Mouse (Mus musculus) gastrocnemius, postnatal 10 days (tissue): ENCODE measurements at regions not wholly inside any gene's neighbourhood (a gene's known extent, or its start where the extent isn't known, plus 50 kb on each side); places are given as distances from the start of the nearest gene placed in this dataset.
A peak's percentile ranks its signal among the peaks of the same experiment; 100 is the strongest.

ENCODE experiments used
- DNase-seq: peaks from one replicate; pipeline ENCODE4 v3.0.0; 2021; ENCODE audit warnings: mixed read lengths

GRCm38 (mm10) chr9:120723026-120723425 is 151.8 kb downstream of the Rpl14 start:
- DNase-seq, result no peak

GRCm38 (mm10) chr9:120731952-120732622 is 160.8 kb downstream of the Rpl14 start:
- DNase-seq, result no peak

DNA sequence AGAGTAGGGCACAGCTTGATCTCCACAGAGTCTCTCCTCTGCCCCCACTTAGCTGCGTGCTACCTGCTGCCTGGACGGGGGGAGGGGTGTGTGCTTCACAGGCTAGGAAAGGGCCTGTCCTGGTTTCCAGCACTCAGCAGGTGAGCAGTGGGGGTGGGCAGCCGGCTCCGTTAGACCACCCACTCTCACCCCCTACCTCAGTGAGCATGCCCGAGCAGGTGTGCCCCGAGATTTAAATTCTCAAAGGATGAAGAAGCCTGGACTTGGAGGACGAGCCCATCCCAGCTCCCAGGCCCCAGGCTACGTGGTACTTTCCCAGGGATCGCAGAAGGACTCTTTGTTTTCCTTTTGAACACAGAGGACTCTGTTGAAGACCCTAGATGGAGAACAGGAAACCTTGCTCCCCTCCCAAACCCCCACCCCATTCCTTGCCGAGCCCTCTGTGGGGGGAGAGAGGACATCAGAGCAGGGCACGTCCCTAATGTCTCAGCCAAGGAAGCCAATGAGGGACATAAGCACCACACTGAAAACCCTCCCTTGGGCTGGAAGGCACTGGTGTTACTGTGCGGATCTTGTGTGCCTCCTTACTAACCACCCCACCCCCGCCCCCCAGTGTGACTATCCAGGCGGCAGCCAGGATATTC is 161.5 kb downstream of the Rpl14 start:
- DNase-seq, result no peak

GRCm38 (mm10) chr9:120733681-120734465 is 162.6 kb downstream of the Rpl14 start:
- peak; percentile 46 for DNase-seq

DNA sequence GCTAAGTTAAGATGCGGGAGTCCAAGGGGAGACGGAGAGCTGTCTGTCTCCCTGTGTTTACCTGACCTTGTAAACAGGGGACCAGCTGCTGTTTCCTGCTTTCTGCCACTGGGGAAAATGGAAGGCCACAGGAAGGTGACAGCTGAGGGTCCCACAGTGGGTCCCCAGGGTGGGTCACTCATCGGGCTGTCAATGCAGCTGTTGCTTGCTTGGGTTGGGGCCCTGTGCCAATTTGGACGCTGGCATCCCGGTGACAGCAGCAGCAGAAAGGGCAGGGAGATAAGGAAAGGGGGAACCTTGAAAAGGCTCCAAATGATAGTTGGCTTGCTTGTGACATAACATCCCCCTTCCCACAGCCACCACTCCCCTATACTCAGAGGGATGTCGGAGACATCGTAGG is 164.0 kb downstream of the Rpl14 start:
- peak; percentile 35 for DNase-seq

DNA sequence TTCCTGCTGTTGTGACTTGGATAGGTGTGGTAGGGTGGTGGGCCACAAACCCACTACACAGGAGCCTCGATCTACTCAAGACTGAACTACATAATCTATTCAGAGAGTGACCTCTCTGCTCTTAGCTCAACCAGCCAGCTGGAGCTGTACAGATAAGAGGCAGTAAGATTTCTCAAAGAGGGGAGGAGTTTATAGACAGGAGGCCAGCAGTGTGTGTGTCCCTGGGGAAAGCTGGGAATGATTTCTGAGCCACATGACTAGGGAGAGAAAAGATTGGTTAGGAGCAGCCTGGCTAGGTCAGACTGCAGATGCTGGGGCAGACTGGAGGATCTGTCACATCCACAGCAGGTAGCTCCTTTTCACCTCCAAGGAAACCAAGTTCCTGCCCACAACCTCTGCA is 166.7 kb downstream of the Rpl14 start:
- DNase-seq, result no peak

- DNase-seq, result peak; percentile 31
These were observed 168.1 kb downstream of the Rpl14 start for GRCm38 (mm10) chr9:120739199-120739952.

- DNase-seq, result no peak
These were observed 168.8 kb downstream of the Rpl14 start for GRCm38 (mm10) chr9:120739953-120740524.

DNA sequence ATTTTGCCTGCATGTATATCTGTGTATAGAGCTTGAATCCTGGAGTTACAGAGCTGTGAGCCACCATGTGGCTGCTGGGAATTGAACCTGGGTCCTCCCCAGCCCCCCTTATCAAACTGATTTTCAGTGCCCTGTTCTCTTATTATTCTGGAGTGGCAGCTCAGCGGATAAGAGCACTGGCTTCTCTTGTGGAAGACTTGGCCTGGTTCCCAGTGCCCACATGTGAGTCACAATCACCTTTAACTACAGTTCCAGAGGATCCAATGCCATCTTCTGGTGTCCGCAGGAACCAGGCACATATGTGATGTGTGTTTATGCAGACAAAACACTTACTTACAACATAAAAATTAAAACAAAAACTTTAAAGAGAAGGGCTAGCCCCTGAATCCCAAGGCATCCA is 170.3 kb downstream of the Rpl14 start:
- DNase-seq, result no peak

DNA sequence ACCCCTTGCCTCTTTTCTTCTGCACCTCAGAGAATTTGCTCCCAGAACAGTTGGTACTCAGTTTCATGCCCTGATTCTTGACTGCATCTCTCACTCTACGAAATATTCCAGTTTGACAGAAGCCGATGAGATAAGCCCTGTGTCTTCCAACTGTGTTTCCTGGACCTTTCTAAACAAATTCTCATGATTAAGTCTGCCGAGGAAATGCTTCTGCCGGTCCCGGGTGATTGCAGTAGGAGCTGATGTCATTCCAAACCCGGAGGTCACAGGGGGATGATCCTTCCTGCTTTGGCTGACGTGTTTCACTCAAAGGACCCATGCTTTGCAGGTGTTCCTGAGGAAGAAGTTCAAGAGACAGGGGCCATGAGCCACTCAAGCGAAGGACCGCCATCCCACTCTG is 172.2 kb downstream of the Rpl14 start:
- DNase-seq, result no peak

DNA sequence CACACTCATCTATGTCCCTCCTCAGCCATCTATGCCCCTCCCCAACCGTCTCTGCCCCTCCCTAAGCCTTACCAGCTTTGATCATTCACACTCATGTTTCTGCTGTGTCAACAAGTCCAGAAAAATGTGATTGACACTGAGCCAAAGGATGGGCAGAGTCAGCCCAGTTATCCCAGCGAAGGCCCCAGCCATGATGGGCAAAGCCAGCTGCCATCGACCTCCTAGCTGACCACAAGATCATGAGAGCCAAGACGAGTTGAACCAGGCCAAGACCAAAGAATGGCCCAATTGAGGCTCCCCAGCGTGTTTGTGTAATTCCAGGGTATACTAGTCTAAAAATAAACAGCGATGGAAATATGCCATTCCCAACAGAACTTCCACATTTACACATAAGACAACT is 174.4 kb downstream of the Rpl14 start:
- no peak for DNase-seq

GRCm38 (mm10) chr9:120750820-120751219 is 178.2 kb upstream of the Ctnnb1 start:
- no peak for DNase-seq

DNA sequence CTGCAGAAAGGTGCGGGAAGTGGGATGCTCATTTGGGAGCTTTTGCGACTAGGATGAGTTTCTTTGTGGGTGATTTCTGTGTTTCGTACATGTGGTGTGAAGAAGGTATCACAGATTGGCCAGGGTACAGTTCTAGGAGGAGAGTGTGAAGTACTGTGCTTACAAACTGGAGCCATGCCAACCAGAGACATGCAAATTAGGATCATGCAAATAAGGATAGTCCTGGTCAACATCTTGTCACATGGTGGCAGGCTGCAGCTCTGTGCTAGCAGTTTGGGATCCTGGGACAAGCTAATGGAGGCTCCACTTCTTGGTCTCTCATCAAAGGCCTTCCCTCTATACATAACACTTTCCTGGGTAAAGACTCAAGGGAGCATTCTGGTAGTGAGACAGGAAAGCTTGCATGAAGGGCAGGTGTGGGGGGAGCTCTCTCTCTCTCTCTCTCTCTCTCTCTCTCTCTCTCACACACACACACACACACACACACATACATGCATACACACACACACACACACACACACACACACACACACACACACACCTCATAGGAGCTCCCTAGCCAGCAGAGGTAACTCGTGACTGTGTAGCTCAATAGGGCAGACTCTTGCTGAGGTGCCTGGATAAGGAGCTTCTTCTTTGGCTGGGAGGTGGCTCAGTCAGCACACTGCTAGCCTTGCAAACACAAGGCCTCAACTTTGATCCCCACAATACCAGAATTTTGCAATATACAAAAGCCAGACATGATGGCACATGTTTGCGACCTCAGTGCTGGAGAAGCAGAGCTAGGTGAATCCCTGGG is 177.1 kb upstream of the Ctnnb1 start:
- no peak for DNase-seq

- DNase-seq, result no peak
These were observed 174.9 kb upstream of the Ctnnb1 start for GRCm38 (mm10) chr9:120754151-120754550.

- no peak for DNase-seq
These were observed 173.5 kb upstream of the Ctnnb1 start for GRCm38 (mm10) chr9:120755486-120755885.

- no peak for DNase-seq
These were observed 171.0 kb upstream of the Ctnnb1 start for GRCm38 (mm10) chr9:120758003-120758402.

DNA sequence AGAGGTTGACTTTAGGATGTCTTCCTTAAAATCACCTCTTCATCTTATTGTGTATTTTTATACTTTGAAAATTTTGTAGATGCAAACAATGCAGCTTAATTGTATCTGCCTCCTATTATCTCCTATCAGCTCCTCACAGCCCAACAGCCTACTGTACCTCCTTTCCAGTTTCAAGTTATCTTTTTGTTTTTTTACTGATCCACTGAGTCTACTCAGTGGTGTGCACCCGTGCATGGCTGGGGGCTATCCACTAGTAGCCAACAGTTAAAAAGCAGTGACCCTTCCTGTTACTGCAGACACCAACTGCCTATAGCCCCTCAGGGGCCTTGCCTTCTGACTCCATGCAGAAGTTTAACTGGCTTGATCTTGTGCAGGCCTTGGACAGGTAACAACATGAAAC is 170.4 kb upstream of the Ctnnb1 start:
- no peak for DNase-seq

- DNase-seq, result peak; percentile 54
These were observed 169.2 kb upstream of the Ctnnb1 start for GRCm38 (mm10) chr9:120759771-120760170.

DNA sequence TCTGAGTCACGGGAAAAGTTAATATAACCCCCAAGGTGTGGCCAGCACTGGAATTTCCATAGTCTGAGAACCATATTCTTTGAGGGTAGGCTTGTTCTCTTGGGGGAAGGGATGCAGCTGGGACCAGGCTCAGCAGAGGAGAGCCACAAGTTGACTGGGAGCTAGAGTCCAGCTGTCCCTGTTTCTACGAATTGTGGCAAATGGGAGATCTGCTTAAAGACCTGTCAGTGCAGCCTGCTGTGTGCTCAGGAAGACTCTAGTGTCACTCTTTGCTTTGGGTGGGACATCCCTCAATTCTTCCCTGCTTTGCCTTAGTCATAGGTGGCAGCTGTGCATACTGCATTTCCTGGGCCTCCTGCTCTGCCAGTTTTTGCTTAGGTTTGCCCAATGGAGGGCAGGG is 165.2 kb upstream of the Ctnnb1 start:
- DNase-seq, result no peak

DNA sequence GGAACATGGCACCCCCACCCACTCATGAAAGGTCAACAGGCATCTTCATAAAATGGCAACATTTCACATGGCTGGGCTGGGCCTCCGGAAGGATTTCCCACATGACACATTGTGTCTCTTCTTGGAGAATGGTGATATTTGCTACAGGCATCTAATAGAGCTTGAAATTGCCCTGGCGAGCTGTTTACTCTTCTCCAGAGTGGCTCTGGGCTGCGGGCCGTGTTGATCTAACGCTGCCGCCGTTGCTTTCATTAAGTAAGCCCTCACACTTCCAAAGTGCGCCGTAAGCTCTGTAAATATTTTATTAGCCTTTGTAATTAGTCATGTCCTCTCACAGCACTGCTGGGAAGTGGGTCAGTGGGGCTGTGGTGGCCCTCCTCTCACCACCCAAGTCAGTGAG is 164.4 kb upstream of the Ctnnb1 start:
- no peak for DNase-seq

GRCm38 (mm10) chr9:120765292-120765691 is 163.7 kb upstream of the Ctnnb1 start:
- no peak for DNase-seq
